Mouse (Mus musculus): ENCODE results near the gene Kcnk13. TPM values are rescaled to one million over a fixed set of nuclear protein-coding genes. Genes with fewer than 3 reads are reported as not detected.

The Kcnk13 gene
- polyA plus RNA-seq, 1 experiment, result not detected

- no peak overlapping the region for H3K27ac ChIP-seq (ENCODE audit: insufficient read depth, low read length)
- no peaks in the 10 kb centered on the region for H3K9me3 ChIP-seq (replicated peaks; ENCODE audit: control insufficient read depth, insufficient read depth, low read length, poor library complexity, severe bottlenecking)
- H3K27me3 ChIP-seq (ENCODE audit: control insufficient read depth, insufficient read depth, low read length, poor library complexity, severe bottlenecking), result no peaks in the 10 kb centered on the region
- H3K36me3 ChIP-seq (ENCODE audit: control insufficient read depth, insufficient read depth, low read length, poor library complexity, severe bottlenecking), result no peaks in the 10 kb centered on the region
- no peak overlapping the region for H3K4me3 ChIP-seq (ENCODE audit: low read depth, low read length)
- no peak overlapping the region for H3K9ac ChIP-seq (ENCODE audit: low read depth, poor library complexity, severe bottlenecking)
- no peaks in the 10 kb centered on the region for H3K4me1 ChIP-seq (ENCODE audit: control insufficient read depth, insufficient read depth, low read length)
- TF ChIP-seq EP300 (IDR thresholded peaks at IDR 0.05; ENCODE audit: insufficient read depth, low read depth, low read length) (no peak), CTCF (IDR thresholded peaks at IDR 0.05; ENCODE audit: low read depth, low read length) (no peak), POLR2A (IDR thresholded peaks at IDR 0.05; ENCODE audit: insufficient read depth, low read length) (no peak)
Observed at GRCm38 (mm10) chr12:100088026-100088425, 123.7 kb downstream of the Kcnk13 start.

GRCm38 (mm10) chr12:100089265-100089664 is 125.0 kb downstream of the Kcnk13 start:
- no peaks in the 10 kb centered on the region for H3K4me1 ChIP-seq (ENCODE audit: control insufficient read depth, insufficient read depth, low read length)
- no peaks in the 10 kb centered on the region for H3K9me3 ChIP-seq (replicated peaks; ENCODE audit: control insufficient read depth, insufficient read depth, low read length, poor library complexity, severe bottlenecking)
- no peak overlapping the region for H3K27ac ChIP-seq (ENCODE audit: insufficient read depth, low read length)
- no peak overlapping the region for H3K4me3 ChIP-seq (ENCODE audit: low read depth, low read length)
- TF ChIP-seq POLR2A (IDR thresholded peaks at IDR 0.05; ENCODE audit: insufficient read depth, low read length), result no peak
- no peak for TF ChIP-seq EP300 (IDR thresholded peaks at IDR 0.05; ENCODE audit: insufficient read depth, low read depth, low read length)
- TF ChIP-seq CTCF (IDR thresholded peaks at IDR 0.05; ENCODE audit: low read depth, low read length), result no peak
- H3K27me3 ChIP-seq (ENCODE audit: control insufficient read depth, insufficient read depth, low read length, poor library complexity, severe bottlenecking), result no peaks in the 10 kb centered on the region
- H3K9ac ChIP-seq (ENCODE audit: low read depth, poor library complexity, severe bottlenecking), result no peak overlapping the region
- H3K36me3 ChIP-seq (ENCODE audit: control insufficient read depth, insufficient read depth, low read length, poor library complexity, severe bottlenecking), result no peaks in the 10 kb centered on the region

- no peak overlapping the region for H3K9ac ChIP-seq (ENCODE audit: low read depth, poor library complexity, severe bottlenecking)
- H3K27ac ChIP-seq (ENCODE audit: insufficient read depth, low read length), result no peak overlapping the region
- TF ChIP-seq EP300 (IDR thresholded peaks at IDR 0.05; ENCODE audit: insufficient read depth, low read depth, low read length) (no peak), POLR2A (IDR thresholded peaks at IDR 0.05; ENCODE audit: insufficient read depth, low read length) (no peak), CTCF (IDR thresholded peaks at IDR 0.05; ENCODE audit: low read depth, low read length) (no peak)
- H3K27me3 ChIP-seq (ENCODE audit: control insufficient read depth, insufficient read depth, low read length, poor library complexity, severe bottlenecking), result no peaks in the 10 kb centered on the region
- no peak overlapping the region for H3K4me3 ChIP-seq (ENCODE audit: low read depth, low read length)
- no peaks in the 10 kb centered on the region for H3K9me3 ChIP-seq (replicated peaks; ENCODE audit: control insufficient read depth, insufficient read depth, low read length, poor library complexity, severe bottlenecking)
- no peaks in the 10 kb centered on the region for H3K4me1 ChIP-seq (ENCODE audit: control insufficient read depth, insufficient read depth, low read length)
- H3K36me3 ChIP-seq (ENCODE audit: control insufficient read depth, insufficient read depth, low read length, poor library complexity, severe bottlenecking), result no peaks in the 10 kb centered on the region
Observed at GRCm38 (mm10) chr12:100090750-100091149, 126.5 kb downstream of the Kcnk13 start.

- Histone ChIP-seq H3K4me1 (ENCODE audit: control insufficient read depth, insufficient read depth, low read length) (no peaks in the 10 kb centered on the region), H3K27me3 (ENCODE audit: control insufficient read depth, insufficient read depth, low read length, poor library complexity, severe bottlenecking) (no peaks in the 10 kb centered on the region), H3K9ac (ENCODE audit: low read depth, poor library complexity, severe bottlenecking) (no peak overlapping the region), H3K27ac (ENCODE audit: insufficient read depth, low read length) (no peak overlapping the region), H3K4me3 (ENCODE audit: low read depth, low read length) (no peak overlapping the region), H3K9me3 (replicated peaks; ENCODE audit: control insufficient read depth, insufficient read depth, low read length, poor library complexity, severe bottlenecking) (no peaks in the 10 kb centered on the region), H3K36me3 (ENCODE audit: control insufficient read depth, insufficient read depth, low read length, poor library complexity, severe bottlenecking) (no peaks in the 10 kb centered on the region)
- no peak for TF ChIP-seq POLR2A (IDR thresholded peaks at IDR 0.05; ENCODE audit: insufficient read depth, low read length)
- no peak for TF ChIP-seq CTCF (IDR thresholded peaks at IDR 0.05; ENCODE audit: low read depth, low read length)
- no peak for TF ChIP-seq EP300 (IDR thresholded peaks at IDR 0.05; ENCODE audit: insufficient read depth, low read depth, low read length)
Observed at GRCm38 (mm10) chr12:100093046-100093445, 128.7 kb downstream of the Kcnk13 start.

- TF ChIP-seq EP300 (IDR thresholded peaks at IDR 0.05; ENCODE audit: insufficient read depth, low read depth, low read length) (no peak), CTCF (IDR thresholded peaks at IDR 0.05; ENCODE audit: low read depth, low read length) (no peak), POLR2A (IDR thresholded peaks at IDR 0.05; ENCODE audit: insufficient read depth, low read length) (no peak)
- no peak overlapping the region for H3K4me3 ChIP-seq (ENCODE audit: low read depth, low read length)
- H3K27me3 ChIP-seq (ENCODE audit: control insufficient read depth, insufficient read depth, low read length, poor library complexity, severe bottlenecking), result no peaks in the 10 kb centered on the region
- H3K9me3 ChIP-seq (replicated peaks; ENCODE audit: control insufficient read depth, insufficient read depth, low read length, poor library complexity, severe bottlenecking), result no peaks in the 10 kb centered on the region
- H3K27ac ChIP-seq (ENCODE audit: insufficient read depth, low read length), result no peak overlapping the region
- no peaks in the 10 kb centered on the region for H3K36me3 ChIP-seq (ENCODE audit: control insufficient read depth, insufficient read depth, low read length, poor library complexity, severe bottlenecking)
- no peak overlapping the region for H3K9ac ChIP-seq (ENCODE audit: low read depth, poor library complexity, severe bottlenecking)
- H3K4me1 ChIP-seq (ENCODE audit: control insufficient read depth, insufficient read depth, low read length), result no peaks in the 10 kb centered on the region
Observed at GRCm38 (mm10) chr12:100099971-100100706, 135.8 kb downstream of the Kcnk13 start.

GRCm38 (mm10) chr12:100100707-100101030 is 136.4 kb downstream of the Kcnk13 start:
- no peak for TF ChIP-seq POLR2A (IDR thresholded peaks at IDR 0.05; ENCODE audit: insufficient read depth, low read length)
- no peak for TF ChIP-seq CTCF (IDR thresholded peaks at IDR 0.05; ENCODE audit: low read depth, low read length)
- TF ChIP-seq EP300 (IDR thresholded peaks at IDR 0.05; ENCODE audit: insufficient read depth, low read depth, low read length), result no peak
- Histone ChIP-seq H3K9me3 (replicated peaks; ENCODE audit: control insufficient read depth, insufficient read depth, low read length, poor library complexity, severe bottlenecking) (no peaks in the 10 kb centered on the region), H3K27me3 (ENCODE audit: control insufficient read depth, insufficient read depth, low read length, poor library complexity, severe bottlenecking) (no peaks in the 10 kb centered on the region), H3K9ac (ENCODE audit: low read depth, poor library complexity, severe bottlenecking) (no peak overlapping the region), H3K4me1 (ENCODE audit: control insufficient read depth, insufficient read depth, low read length) (no peaks in the 10 kb centered on the region), H3K4me3 (ENCODE audit: low read depth, low read length) (no peak overlapping the region), H3K27ac (ENCODE audit: insufficient read depth, low read length) (no peak overlapping the region), H3K36me3 (ENCODE audit: control insufficient read depth, insufficient read depth, low read length, poor library complexity, severe bottlenecking) (no peaks in the 10 kb centered on the region)

Measured in ES-Bruce4 (cell line).